Mouse (Mus musculus) stomach, embryonic 15.5 days (tissue): ENCODE results near the gene Igdcc3. TPM values are rescaled to one million over a fixed set of nuclear protein-coding genes. Genes with fewer than 3 reads are reported as not detected.
A peak's percentile ranks its signal among the peaks of the same experiment; 100 is the strongest.
"Not testable (repeated sequence)": the region's sequence is repeated elsewhere in the genome, so short reads cannot be mapped to it uniquely, and the experiment has no call there.

Experiments
- ATAC-seq: fragments of 200-750 bp; cut with Nextera tagmentation; 2 replicates; pipeline ENCODE4 v1.8.0; 2017; ENCODE audit warnings: low read depth, moderate number of reproducible peaks, moderate TSS enrichment; ENCODE audit not compliant: insufficient read depth, low FRiP score
- H3K27ac ChIP-seq: fragments of 300-500 bp; sonication (generic); 2 replicates; pipeline ENCODE4 v1.5.1; 2015; ENCODE audit warnings: mild to moderate bottlenecking, inconsistent platforms
- H3K27me3 ChIP-seq: fragments of 300-500 bp; sonication (generic); replicated peaks from 2 replicates; pipeline ENCODE4 v1.6.1; 2015; ENCODE audit warnings: inconsistent platforms
- H3K36me3 ChIP-seq: fragments of 300-500 bp; sonication (generic); 2 replicates; pipeline ENCODE4 v1.6.1; 2015; ENCODE audit warnings: inconsistent platforms
- H3K4me1 ChIP-seq: fragments of 300-500 bp; sonication (generic); 2 replicates; pipeline ENCODE4 v1.6.1; 2015; ENCODE audit warnings: inconsistent platforms
- H3K4me2 ChIP-seq: fragments of 300-500 bp; sonication (generic); 2 replicates; pipeline ENCODE4 v1.6.1; 2015; ENCODE audit warnings: mild to moderate bottlenecking, inconsistent platforms
- H3K4me3 ChIP-seq: fragments of 300-500 bp; sonication (generic); replicated peaks from 2 replicates; pipeline ENCODE4 v1.5.1; 2015; ENCODE audit warnings: inconsistent platforms
- H3K9ac ChIP-seq: fragments of 300-500 bp; sonication (generic); 2 replicates; pipeline ENCODE4 v1.6.1; 2015; ENCODE audit warnings: inconsistent platforms
- H3K9me3 ChIP-seq: fragments of 300-500 bp; sonication (generic); 2 replicates; pipeline ENCODE4 v1.6.1; 2016; ENCODE audit warnings: inconsistent platforms
- WGBS: fragments of 180-500 bp; shearing (Covaris S2); methylation state at CpG from one replicate; pipeline ENCODE4 v1.1.7; 2015; 5-methylcytosine and 5-hydroxymethylcytosine counted together
- polyA plus RNA-seq: library from polyadenylated mRNA; unstranded; fragments of >200 nt; fragmentation: Nextera tagmentation; extraction: Ambion mirVana; gene quantifications from 2 replicates; pipeline ENCODE4 v1.2.1, GENCODE M21; 2015

Gene Igdcc3
- polyA plus RNA-seq, 1 experiment from 2014 or later, result 1.5 TPM

GRCm38 (mm10) chr9:65196738-65197569 is 56.0 kb downstream of the Igdcc3 start:
- Histone ChIP-seq H3K27ac (peak overlapping the region; percentile 91), H3K9me3 (no peaks in the 10 kb centered on the region), H3K36me3 (no peaks in the 10 kb centered on the region), H3K9ac (no peak overlapping the region), H3K4me1 (peaks cover 26% of the 10 kb centered on the region), H3K27me3 (no peaks in the 10 kb centered on the region), H3K4me2 (peak overlapping the region; percentile 27; the same call in 1 of the 2 replicates), H3K4me3 (0 out of 2 replicates have a peak overlapping the region, but pooled peaks have one; percentile 6)
- 16% methylated on average over 26 of the region's 26 CpGs for WGBS
- peak; percentile 70 for ATAC-seq

- Histone ChIP-seq H3K36me3 (no peaks in the 10 kb centered on the region), H3K4me2 (no peak overlapping the region), H3K4me3 (no peak overlapping the region), H3K4me1 (peaks cover 26% of the 10 kb centered on the region), H3K9me3 (no peaks in the 10 kb centered on the region), H3K9ac (no peak overlapping the region), H3K27ac (no peak overlapping the region), H3K27me3 (no peaks in the 10 kb centered on the region)
- ATAC-seq, result no peak
- WGBS, result 79% methylated on average over 6 of the region's 6 CpGs
Observed at GRCm38 (mm10) chr9:65197826-65198225, 56.8 kb downstream of the Igdcc3 start.

GRCm38 (mm10) chr9:65199723-65200122 is 58.7 kb downstream of the Igdcc3 start:
- peaks cover 26% of the 10 kb centered on the region for H3K4me1 ChIP-seq
- no peak overlapping the region for H3K4me2 ChIP-seq
- H3K4me3 ChIP-seq, result no peak overlapping the region
- 39% methylated on average over 7 of the region's 7 CpGs for WGBS
- no peaks in the 10 kb centered on the region for H3K36me3 ChIP-seq
- peak overlapping the region; percentile 38; the same call in 1 of the 2 replicates for H3K27ac ChIP-seq
- H3K27me3 ChIP-seq, result no peaks in the 10 kb centered on the region
- no peak for ATAC-seq
- H3K9ac ChIP-seq, result no peak overlapping the region
- H3K9me3 ChIP-seq, result no peaks in the 10 kb centered on the region

- H3K27ac ChIP-seq, result peak overlapping the region; percentile 74
- no peaks in the 10 kb centered on the region for H3K36me3 ChIP-seq
- no peaks in the 10 kb centered on the region for H3K9me3 ChIP-seq
- no peak overlapping the region for H3K4me3 ChIP-seq
- H3K4me1 ChIP-seq, result peaks cover 17% of the 10 kb centered on the region
- ATAC-seq, result no peak
- WGBS, result 54% methylated on average over 1 of the region's 1 CpGs
- H3K4me2 ChIP-seq, result no peak overlapping the region
- H3K27me3 ChIP-seq, result no peaks in the 10 kb centered on the region
- H3K9ac ChIP-seq, result no peak overlapping the region
Observed at GRCm38 (mm10) chr9:65200606-65201005, 59.6 kb downstream of the Igdcc3 start.

GRCm38 (mm10) chr9:65201021-65201380 is 60.0 kb downstream of the Igdcc3 start:
- no peak overlapping the region for H3K9ac ChIP-seq
- peaks cover 13% of the 10 kb centered on the region for H3K4me1 ChIP-seq
- H3K4me3 ChIP-seq, result no peak overlapping the region
- no peak overlapping the region for H3K4me2 ChIP-seq
- no peaks in the 10 kb centered on the region for H3K36me3 ChIP-seq
- no peaks in the 10 kb centered on the region for H3K27me3 ChIP-seq
- no peaks in the 10 kb centered on the region for H3K9me3 ChIP-seq
- WGBS, result 30% methylated on average over 3 of the region's 3 CpGs
- peak overlapping the region; percentile 74 for H3K27ac ChIP-seq
- ATAC-seq, result no peak

- H3K4me1 ChIP-seq, result peaks cover 10% of the 10 kb centered on the region
- H3K9me3 ChIP-seq, result no peaks in the 10 kb centered on the region
- under 1% methylated on average over 18 of the region's 18 CpGs for WGBS
- H3K27me3 ChIP-seq, result no peaks in the 10 kb centered on the region
- H3K27ac ChIP-seq, result peak overlapping the region; percentile 77
- ATAC-seq, result peak; percentile 89
- peak overlapping the region; percentile 68 for H3K4me2 ChIP-seq
- H3K9ac ChIP-seq, result peak overlapping the region; percentile 26; the same call in 1 of the 2 replicates
- H3K4me3 ChIP-seq, result peak overlapping the region; percentile 45
- no peaks in the 10 kb centered on the region for H3K36me3 ChIP-seq
Observed at GRCm38 (mm10) chr9:65201381-65202164, 60.6 kb downstream of the Igdcc3 start.

GRCm38 (mm10) chr9:65202165-65202754 is 61.3 kb downstream of the Igdcc3 start:
- peak overlapping the region; percentile 68 for H3K4me2 ChIP-seq
- peaks cover 7% of the 10 kb centered on the region for H3K4me1 ChIP-seq
- peak overlapping the region; percentile 77; the same call in 1 of the 2 replicates for H3K27ac ChIP-seq
- H3K9me3 ChIP-seq, result no peaks in the 10 kb centered on the region
- WGBS, result 23% methylated on average over 11 of the region's 11 CpGs
- H3K9ac ChIP-seq, result peak overlapping the region; percentile 26; the same call in 1 of the 2 replicates
- no peaks in the 10 kb centered on the region for H3K27me3 ChIP-seq
- H3K36me3 ChIP-seq, result no peaks in the 10 kb centered on the region
- peak overlapping the region; percentile 45 for H3K4me3 ChIP-seq
- ATAC-seq, result no peak

- H3K27me3 ChIP-seq, result no peaks in the 10 kb centered on the region
- no peak overlapping the region for H3K4me2 ChIP-seq
- no peak overlapping the region for H3K27ac ChIP-seq
- H3K9me3 ChIP-seq, result no peaks in the 10 kb centered on the region
- H3K4me1 ChIP-seq, result peaks cover 2% of the 10 kb centered on the region; the same call in 1 of the 2 replicates
- H3K36me3 ChIP-seq, result no peaks in the 10 kb centered on the region
- no peak for ATAC-seq
- no peak overlapping the region for H3K9ac ChIP-seq
- no peak overlapping the region for H3K4me3 ChIP-seq
- 66% methylated on average over 11 of the region's 11 CpGs for WGBS
Observed at GRCm38 (mm10) chr9:65205049-65205815, 64.2 kb downstream of the Igdcc3 start.

GRCm38 (mm10) chr9:65207041-65207815 is 66.2 kb downstream of the Igdcc3 start:
- not testable (repeated sequence) for ATAC-seq, H3K9ac ChIP-seq, H3K9me3 ChIP-seq, H3K4me1 ChIP-seq, H3K36me3 ChIP-seq, H3K4me3 ChIP-seq, H3K27me3 ChIP-seq, H3K4me2 ChIP-seq, H3K27ac ChIP-seq
- 76% methylated on average over 9 of the region's 9 CpGs for whole genome bisulfite sequencing

GRCm38 (mm10) chr9:65208293-65209179 is 67.5 kb downstream of the Igdcc3 start:
- H3K27me3 ChIP-seq, result no peaks in the 10 kb centered on the region
- 90% methylated on average over 32 of the region's 32 CpGs for WGBS
- H3K9ac ChIP-seq, result no peak overlapping the region
- H3K9me3 ChIP-seq, result no peaks in the 10 kb centered on the region
- no peak for ATAC-seq
- H3K36me3 ChIP-seq, result no peaks in the 10 kb centered on the region
- H3K4me3 ChIP-seq, result no peak overlapping the region
- H3K4me2 ChIP-seq, result no peak overlapping the region
- H3K4me1 ChIP-seq, result no peaks in the 10 kb centered on the region
- H3K27ac ChIP-seq, result no peak overlapping the region
